Mouse (Mus musculus): ENCODE measurements around the gene Snrpf. TPM values are rescaled to one million over a fixed set of nuclear protein-coding genes. Genes with fewer than 3 reads are reported as not detected.

The Snrpf gene
- polyA plus RNA-seq, 1 experiment = 156 TPM

GRCm38 (mm10) chr10:93538818-93539217 lies 50.7 kb downstream of the Snrpf start:
- H3K36me3 ChIP-seq (ENCODE audit: control insufficient read depth, insufficient read depth) = no peaks in the 10 kb centered on the region
- no peaks in the 10 kb centered on the region for H3K79me2 ChIP-seq (ENCODE audit: control insufficient read depth, insufficient read depth)
- no peak for TF ChIP-seq TCF12 (IDR thresholded peaks at IDR 0.05; ENCODE audit: insufficient read depth, poor library complexity, severe bottlenecking)
- no peak overlapping the region for H3ac ChIP-seq (ENCODE audit: control insufficient read depth, insufficient read length)
- H3K27me3 ChIP-seq (ENCODE audit: control insufficient read depth, insufficient read depth, insufficient read length) = no peaks in the 10 kb centered on the region
- no peak overlapping the region for H3K4me2 ChIP-seq (ENCODE audit: low read depth)
- no peak overlapping the region for H3K4me3 ChIP-seq

GRCm38 (mm10) chr10:93538287-93538686 lies 51.2 kb downstream of the Snrpf start:
- H3K4me2 ChIP-seq (ENCODE audit: low read depth) = no peak overlapping the region
- no peaks in the 10 kb centered on the region for H3K36me3 ChIP-seq (ENCODE audit: control insufficient read depth, insufficient read depth)
- H3K27me3 ChIP-seq (ENCODE audit: control insufficient read depth, insufficient read depth, insufficient read length) = no peaks in the 10 kb centered on the region
- H3K4me3 ChIP-seq = no peak overlapping the region
- no peak overlapping the region for H3ac ChIP-seq (ENCODE audit: control insufficient read depth, insufficient read length)
- no peaks in the 10 kb centered on the region for H3K79me2 ChIP-seq (ENCODE audit: control insufficient read depth, insufficient read depth)
- TF ChIP-seq REST (IDR thresholded peaks at IDR 0.05; ENCODE audit: insufficient read depth, insufficient read length) (no peak), E2F4 (IDR thresholded peaks at IDR 0.05; ENCODE audit: insufficient read depth) (no peak), TCF12 (IDR thresholded peaks at IDR 0.05; ENCODE audit: insufficient read depth, poor library complexity, severe bottlenecking) (no peak), USF1 (IDR thresholded peaks at IDR 0.05; ENCODE audit: low read depth) (no peak), MAX (IDR thresholded peaks at IDR 0.05; ENCODE audit: low read depth) (no peak), POLR2A (IDR thresholded peaks at IDR 0.05; ENCODE audit: insufficient read length, low read depth) (no peak), MYOD1 (IDR thresholded peaks at IDR 0.05; ENCODE audit: control insufficient read depth in 1 of 3, insufficient read length in 2 of 3, low read depth in 2 of 3) (no peak), SRF (IDR thresholded peaks at IDR 0.05; ENCODE audit: control insufficient read depth, insufficient read length, low read depth) (no peak), CEBPB (IDR thresholded peaks at IDR 0.05; ENCODE audit: insufficient read depth, poor library complexity, severe bottlenecking) (no peak), MYOG (IDR thresholded peaks at IDR 0.05; ENCODE audit: control insufficient read depth in 1 of 3, insufficient read depth in 1 of 3, insufficient read length in 2 of 3, low read depth in 2 of 3) (no peak), POLR2AphosphoS2 (IDR thresholded peaks at IDR 0.05; ENCODE audit: insufficient read length, low read depth) (no peak), TCF3 (IDR thresholded peaks at IDR 0.05; ENCODE audit: insufficient read length, low read depth) (no peak)

Other genes starting within 250 kb of the Snrpf start
- 73.9 TPM for gene Lta4h, start 136.3 kb downstream of the Snrpf start, polyA plus RNA-seq (2012; fragmentation: generic; extraction: Trizol)
- 0.11 TPM for gene Hal, start 100.9 kb downstream of the Snrpf start, polyA plus RNA-seq (2012; fragmentation: generic; extraction: Trizol)
- 0.14 TPM for gene Amdhd1, start 49.7 kb downstream of the Snrpf start, polyA plus RNA-seq (2012; fragmentation: generic; extraction: Trizol)
- gene Ccdc38, start 49.1 kb downstream of the Snrpf start, polyA plus RNA-seq (2012; fragmentation: generic; extraction: Trizol) = 0.05 TPM
- gene Ntn4, start 51.0 kb upstream of the Snrpf start, polyA plus RNA-seq (2012; fragmentation: generic; extraction: Trizol) = 3.0 TPM
- gene Usp44, start 241.8 kb upstream of the Snrpf start, polyA plus RNA-seq (2012; fragmentation: generic; extraction: Trizol) = 0.17 TPM